Mouse (Mus musculus) brain, embryonic 14.5 days (tissue): ENCODE measurements around the gene Pold3.
"Not testable (repeated sequence)": the region's sequence is repeated elsewhere in the genome, so short reads cannot be mapped to it uniquely, and the experiment has no call there.

Experiments used
- CTCF ChIP-seq: fragments of 200-500 bp; IDR thresholded peaks from 2 replicates; pipeline ENCODE4 v1.5.1; 2012; ENCODE audit warnings: inconsistent platforms, mild to moderate bottlenecking, moderate library complexity, borderline replicate concordance; ENCODE audit not compliant: insufficient read depth, insufficient read length; ENCODE audit errors: extremely low read depth
- POLR2A ChIP-seq: fragments of 200-500 bp; IDR thresholded peaks from 2 replicates; pipeline ENCODE4 v1.6.1; 2012; ENCODE audit warnings: mild to moderate bottlenecking, inconsistent platforms, borderline replicate concordance; ENCODE audit not compliant: poor library complexity, insufficient read depth, insufficient read length, severe bottlenecking; ENCODE audit errors: extremely low read depth

- TF ChIP-seq CTCF, POLR2A: not testable (repeated sequence)
Measured at GRCm38 (mm10) chr7:100052991-100053390, 68.4 kb downstream of the Pold3 start.
